Mouse (Mus musculus): Measurements from ENCODE around the gene Cacul1.
"Not testable (repeated sequence)": the region's sequence is repeated elsewhere in the genome, so short reads cannot be mapped to it uniquely, and the experiment has no call there.

The Cacul1 gene

DNA sequence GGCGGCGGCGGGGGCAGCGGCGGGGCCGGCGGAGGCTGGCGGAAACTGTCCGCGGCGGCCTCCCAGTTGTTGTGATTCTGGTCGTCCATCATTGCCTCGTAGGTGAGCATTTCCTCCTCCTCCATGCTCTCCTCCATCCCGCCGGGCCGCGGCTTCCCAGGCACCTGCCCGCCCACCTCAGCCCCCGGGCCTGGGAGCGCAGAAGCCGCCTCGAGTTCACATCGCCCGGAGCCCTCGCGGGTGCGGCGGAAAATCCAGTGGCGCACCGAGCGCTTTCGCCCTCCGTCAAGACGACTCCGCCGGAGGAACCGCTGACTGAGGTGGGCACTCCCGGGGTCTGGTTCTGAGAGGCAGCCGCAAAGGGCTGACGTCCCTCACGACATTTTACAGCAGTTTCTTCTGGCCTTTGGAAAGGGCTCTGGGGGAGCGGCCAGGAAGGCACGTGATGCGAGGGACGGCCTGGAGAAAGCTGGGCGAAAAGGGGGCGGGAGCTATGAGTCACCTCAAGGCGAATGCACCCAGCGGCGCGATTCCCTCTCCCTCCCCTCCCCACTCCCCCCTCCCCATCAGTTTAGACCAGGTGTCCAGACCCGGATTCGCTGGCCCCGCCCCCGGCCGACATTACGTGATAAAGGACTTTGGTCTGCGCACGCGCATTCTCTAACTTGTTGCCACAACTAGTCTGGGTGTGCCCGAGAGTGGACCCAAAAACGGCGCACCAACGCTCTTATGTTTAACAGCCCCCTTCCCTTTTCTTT lies at the start of gene Cacul1:
TSS of gene Cacul1 (minus strand) at position 444 of the 758 bp plus-strand sequence.
- DNase-seq (ENCODE audit: low read depth, low spot score): peak; percentile 100

DNA sequence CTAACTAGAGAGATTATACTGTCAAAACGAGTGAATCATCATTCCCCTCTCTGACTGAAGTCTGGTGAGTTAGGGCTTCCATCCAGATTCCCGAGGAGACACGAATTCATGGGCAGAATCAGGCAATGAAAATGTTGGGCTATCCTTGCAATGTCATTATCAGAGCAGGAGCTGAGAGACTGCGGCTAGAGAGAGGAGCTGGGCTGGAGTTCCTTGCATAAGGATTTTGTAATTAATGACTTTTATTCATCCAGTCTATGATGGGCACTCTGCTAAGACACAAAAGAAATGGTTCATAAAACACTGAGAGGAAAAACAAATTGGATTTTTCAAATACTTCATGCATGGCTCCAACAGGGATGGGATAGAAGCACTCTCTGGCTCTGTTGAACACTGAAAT lies 38.6 kb upstream of the Cacul1 start:
- DNase-seq (ENCODE audit: low read depth, low spot score): peak; percentile 49

DNA sequence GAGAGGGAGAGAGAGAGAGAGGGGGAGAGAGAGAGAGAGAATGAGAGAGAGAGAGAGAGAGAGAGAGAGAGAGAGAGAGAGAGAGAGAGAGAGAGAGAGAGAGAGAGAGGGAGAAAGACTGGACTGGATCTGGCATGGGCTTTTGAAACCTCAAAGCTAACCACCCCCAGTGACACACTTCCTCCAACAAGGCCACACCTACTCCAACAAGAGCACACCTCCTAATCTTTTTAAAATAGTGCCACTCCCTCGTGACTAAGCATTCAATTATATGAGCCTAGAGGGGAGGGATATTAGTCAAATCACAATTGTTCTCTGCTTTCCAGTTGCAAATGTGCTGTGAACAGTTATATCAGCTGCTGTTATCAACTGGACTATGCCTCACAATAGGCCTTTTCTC lies 36.2 kb upstream of the Cacul1 start:
- peak; percentile 77 for DNase-seq (ENCODE audit: low read depth, low spot score)

- DNase-seq (ENCODE audit: low read depth, low spot score): peak; percentile 48
Measured at GRCm38 (mm10) chr19:60615470-60616200, 34.8 kb upstream of the Cacul1 start.

GRCm38 (mm10) chr19:60611525-60612215 lies 30.8 kb upstream of the Cacul1 start:
- DNase-seq (ENCODE audit: low read depth, low spot score): peak; percentile 43

- peak; percentile 73 for DNase-seq (ENCODE audit: low read depth, low spot score)
Measured at GRCm38 (mm10) chr19:60608766-60609165, 27.9 kb upstream of the Cacul1 start.

DNA sequence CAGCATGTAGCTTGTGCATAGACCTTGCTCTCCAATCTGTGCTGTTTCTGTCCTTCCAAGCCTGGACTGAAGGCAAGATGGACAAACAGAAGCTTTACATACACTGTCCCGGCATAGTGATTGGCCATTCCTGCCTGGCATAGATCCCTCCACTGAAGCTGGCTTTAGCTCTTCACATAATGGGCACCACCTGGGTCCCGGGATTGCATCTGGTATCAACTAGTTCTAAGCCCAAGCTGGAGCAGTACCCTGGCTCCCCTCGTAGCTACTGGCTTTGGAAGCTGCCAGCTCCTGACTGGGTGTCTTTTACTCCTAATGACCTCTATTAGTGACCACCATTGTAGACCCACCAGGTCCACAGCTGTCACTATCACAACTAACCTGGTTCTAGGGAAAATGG lies 22.8 kb upstream of the Cacul1 start:
- DNase-seq (ENCODE audit: low read depth, low spot score): no peak

DNA sequence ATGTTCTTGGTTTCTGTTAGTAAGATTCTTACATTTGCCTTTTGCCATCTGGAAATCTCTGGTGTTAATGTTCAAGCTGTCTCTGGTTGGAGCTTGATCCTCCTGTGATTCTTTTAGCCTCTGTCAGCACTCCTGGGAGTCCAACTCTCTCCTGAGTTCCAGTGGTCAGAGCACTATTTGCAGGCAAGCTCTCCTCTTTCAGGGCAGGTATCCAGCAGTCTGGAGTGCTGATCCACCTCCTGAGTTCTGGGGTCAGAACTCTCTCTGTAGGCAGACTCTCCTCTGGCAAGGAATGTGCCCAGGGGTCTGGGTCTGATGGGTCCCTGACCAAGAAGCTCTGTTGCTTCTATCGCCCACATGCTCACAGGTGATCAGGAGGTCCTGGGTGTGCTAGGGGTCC lies 21.2 kb upstream of the Cacul1 start:
- not testable (repeated sequence) for DNase-seq (ENCODE audit: low read depth, low spot score)

GRCm38 (mm10) chr19:60598025-60598697 lies 17.3 kb upstream of the Cacul1 start:
- no peak for DNase-seq (ENCODE audit: low read depth, low spot score)

GRCm38 (mm10) chr19:60589646-60590045 lies 8.8 kb upstream of the Cacul1 start:
- DNase-seq (ENCODE audit: low read depth, low spot score): no peak

- no peak for DNase-seq (ENCODE audit: low read depth, low spot score)
Measured at GRCm38 (mm10) chr19:60586652-60587051, 5.8 kb upstream of the Cacul1 start.

DNA sequence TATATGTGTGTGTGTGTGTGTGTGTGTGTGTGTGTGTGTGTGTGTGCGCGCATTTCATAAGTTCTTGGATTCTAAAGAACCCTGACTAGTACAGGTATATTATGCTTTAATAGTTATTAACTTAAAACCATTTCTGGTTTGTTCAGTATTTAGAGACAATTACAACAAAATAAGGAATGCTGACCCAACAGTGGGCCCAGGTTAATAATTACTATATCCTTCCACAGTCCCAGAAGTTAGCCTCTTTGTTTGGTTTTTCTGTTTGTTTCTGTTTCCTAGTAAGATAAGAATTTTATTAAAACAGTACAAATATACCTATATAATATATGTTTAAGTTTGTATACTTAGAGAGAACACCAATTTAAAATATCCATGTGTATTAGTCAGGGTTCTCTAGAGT lies 2.4 kb upstream of the Cacul1 start:
- DNase-seq (ENCODE audit: low read depth, low spot score): no peak

GRCm38 (mm10) chr19:60581377-60582290 lies 809 bp upstream of the Cacul1 start:
- peak; percentile 80 for DNase-seq (ENCODE audit: low read depth, low spot score)

DNA sequence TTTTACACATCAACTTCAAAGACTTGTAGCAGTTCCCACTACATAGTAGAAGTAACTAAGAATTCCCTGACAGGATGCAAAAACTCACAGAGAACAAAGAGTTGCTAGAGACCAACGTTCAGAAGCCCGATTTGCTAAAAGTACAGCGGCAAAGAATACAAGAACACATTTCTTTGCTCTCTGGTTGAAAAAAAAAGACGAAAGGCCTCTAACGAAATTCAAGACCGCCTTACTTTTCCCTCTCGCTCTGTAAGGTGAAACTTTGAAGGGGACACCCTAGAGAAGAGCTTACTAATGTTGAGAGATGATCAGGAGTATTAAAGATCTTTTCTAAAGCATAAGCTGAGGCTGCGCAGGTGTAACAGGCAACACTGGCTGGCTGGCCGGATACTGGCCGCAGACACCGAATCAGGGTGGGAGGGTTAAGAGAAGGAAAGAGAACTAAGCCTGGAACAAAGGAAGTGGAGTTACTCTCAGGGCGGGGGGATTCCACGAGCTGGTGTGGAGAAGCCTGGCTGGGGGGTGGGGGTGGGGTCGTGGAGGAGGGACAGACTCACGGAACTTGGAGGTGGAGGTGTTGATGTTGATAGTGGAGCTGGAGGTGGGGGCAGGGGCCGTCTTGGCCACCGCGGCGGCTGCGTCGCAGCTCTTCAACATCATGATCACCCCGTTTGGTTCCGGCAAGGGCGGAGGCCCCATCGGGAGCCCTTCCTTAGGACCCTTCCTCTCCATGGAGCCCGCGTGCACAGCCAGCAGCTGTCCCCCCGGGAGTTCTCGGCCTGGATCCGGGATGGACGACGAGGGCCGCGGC lies 849 bp downstream of the Cacul1 start:
- peak; percentile 50 for DNase-seq (ENCODE audit: low read depth, low spot score)

DNA sequence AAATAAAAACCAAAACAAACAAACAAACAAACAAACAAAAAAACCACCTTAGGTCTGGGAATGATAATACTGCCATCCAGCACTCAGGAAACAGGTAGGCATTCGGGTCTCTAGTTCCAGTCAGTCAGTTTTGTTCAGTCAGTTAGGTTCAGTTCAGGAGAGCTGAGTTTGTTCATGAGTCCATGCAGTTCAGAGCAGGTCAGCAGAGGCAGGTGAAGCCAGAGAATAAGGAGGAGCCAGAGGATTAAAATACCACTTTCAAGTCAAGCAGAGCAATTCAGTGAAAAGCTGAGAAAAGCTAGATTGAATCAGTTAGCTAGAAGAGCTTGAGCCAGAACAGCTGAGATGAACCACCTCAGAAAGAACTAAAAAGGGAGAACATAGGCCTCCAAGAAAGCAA lies 4.1 kb downstream of the Cacul1 start:
- no peak for DNase-seq (ENCODE audit: low read depth, low spot score)

DNA sequence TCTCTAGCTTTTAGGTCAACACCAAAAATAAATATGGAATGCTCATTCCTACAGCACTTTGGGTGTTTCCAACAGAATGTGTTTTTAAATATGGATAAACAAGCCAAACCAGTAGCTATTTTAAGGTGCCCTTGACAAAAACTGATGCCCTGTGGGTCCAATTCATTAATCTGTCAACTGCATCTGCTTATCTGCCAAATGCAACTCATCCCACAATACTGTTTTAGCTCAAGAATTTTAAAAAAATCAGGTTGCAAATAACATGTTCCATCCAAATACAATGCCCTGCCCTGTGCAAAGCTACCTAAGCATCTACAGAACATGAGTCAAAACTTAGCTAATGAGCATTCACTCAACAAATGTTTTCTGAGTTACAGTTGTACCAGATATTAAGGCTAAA lies 20.3 kb downstream of the Cacul1 start:
- DNase-seq (ENCODE audit: low read depth, low spot score): no peak

GRCm38 (mm10) chr19:60554866-60555438 lies 25.9 kb downstream of the Cacul1 start:
- peak; percentile 56 for DNase-seq (ENCODE audit: low read depth, low spot score)

DNA sequence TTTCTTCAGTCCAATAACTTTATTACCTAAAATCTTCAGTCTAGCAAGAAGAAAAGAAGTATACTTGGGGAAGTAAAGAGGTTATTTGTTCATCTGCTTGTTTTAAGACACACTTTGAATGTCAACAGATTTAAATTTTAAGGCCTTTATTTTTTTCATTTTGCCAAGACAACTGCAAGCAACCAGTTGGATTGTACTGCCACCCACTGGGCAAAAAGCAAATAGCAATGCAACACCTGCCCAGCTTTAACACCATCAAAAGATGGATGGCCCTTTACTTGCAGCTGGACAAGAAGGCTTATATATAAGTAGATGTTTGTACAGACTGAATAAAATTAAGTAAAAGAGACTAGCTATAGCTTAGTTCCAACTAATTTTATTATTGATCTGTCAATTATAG lies 27.3 kb downstream of the Cacul1 start:
- DNase-seq (ENCODE audit: low read depth, low spot score): peak; percentile 82

- no peak for DNase-seq (ENCODE audit: low read depth, low spot score)
Measured at GRCm38 (mm10) chr19:60543302-60543701, 37.5 kb downstream of the Cacul1 start.

GRCm38 (mm10) chr19:60531897-60532296 lies 48.9 kb downstream of the Cacul1 start:
- DNase-seq (ENCODE audit: low read depth, low spot score): no peak
